Mouse (Mus musculus) granulocyte monocyte progenitor cell, adult 5-6 weeks (primary cell): Measurements from ENCODE around the gene Frem3. TPM values are rescaled to one million over a fixed set of nuclear protein-coding genes. Genes with fewer than 3 reads are reported as not detected.

Experiments
- ATAC-seq: replicated peaks from 2 replicates; pipeline ENCODE4 v1.8.0; 2016; ENCODE audit warnings: mild to moderate bottlenecking, moderate TSS enrichment, inconsistent platforms; ENCODE audit not compliant: poor library complexity, severe bottlenecking
- total RNA-seq, 2 experiments: library from RNA; stranded (forward) in 1 of 2; stranded (reverse) in 1 of 2; fragments of 200-712, 200-1000 nt in 1 of 2; fragments of >200 nt in 1 of 2; fragmentation: Nextera tagmentation in 1 of 2; gene quantifications; 2 replicates each; pipeline ENCODE4 v1.2.3; 2014 to 2017

The Frem3 gene
- total RNA-seq, 2 experiments from 2014 or later = not detected

DNA sequence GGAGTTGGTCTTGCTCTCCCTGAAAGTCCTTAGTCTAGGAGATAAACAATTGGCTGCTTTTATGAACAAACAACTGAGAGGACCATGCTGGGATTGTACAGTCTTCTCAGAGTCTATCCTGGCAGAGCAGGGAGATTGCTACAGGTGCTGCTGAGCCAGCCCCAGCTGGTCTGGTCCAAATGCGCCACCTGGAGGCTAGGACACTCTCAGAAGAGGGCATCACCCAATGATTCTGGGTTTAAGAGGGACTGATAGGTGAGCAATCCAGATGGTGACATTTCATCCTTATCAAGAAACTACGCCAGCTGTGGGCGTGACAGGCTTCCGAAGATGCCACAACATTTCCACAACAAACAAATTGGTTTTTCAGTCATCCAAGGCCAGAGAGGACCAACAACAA lies 77.3 kb downstream of the Frem3 start:
- ATAC-seq = peak; percentile 46; the same call in 1 of the 2 replicates

GRCm38 (mm10) chr8:80710670-80711400 lies 100.0 kb downstream of the Frem3 start:
- ATAC-seq = no peak

GRCm38 (mm10) chr8:80714461-80714860 lies 103.6 kb downstream of the Frem3 start:
- ATAC-seq = no peak

- ATAC-seq = no peak
Observed at GRCm38 (mm10) chr8:80732326-80732725, 121.4 kb downstream of the Frem3 start.

- no peak for ATAC-seq
Observed at GRCm38 (mm10) chr8:80738046-80738387, 127.1 kb downstream of the Frem3 start.

- peak; percentile 65 for ATAC-seq
Observed at GRCm38 (mm10) chr8:80738388-80739154, 127.7 kb downstream of the Frem3 start.

GRCm38 (mm10) chr8:80739155-80739924 lies 128.5 kb downstream of the Frem3 start, which contains the start of gene Smarca5:
Smarca5 (minus strand) TSS chr8:80739497.
- peak; percentile 94 for ATAC-seq

- ATAC-seq = no peak
Observed at GRCm38 (mm10) chr8:80739932-80740331, 129.1 kb downstream of the Frem3 start.

Other genes starting within 250 kb of the Frem3 start
- gene Gypa, start 117.3 kb upstream of the Frem3 start, total RNA-seq (2014; fragmentation: Nextera tagmentation) = not detected in 2 replicates
- gene Gypa, start 117.3 kb upstream of the Frem3 start, total RNA-seq (2017) = 0.52 TPM in 1 of 2 replicates, not detected in the other
- 83.6 and 94.2 TPM in 2 replicates for gene Smarca5, start 128.4 kb downstream of the Frem3 start, total RNA-seq (2014; fragmentation: Nextera tagmentation)
- gene Smarca5, start 128.4 kb downstream of the Frem3 start, total RNA-seq (2017) = 187 and 226 TPM in 2 replicates